Mouse (Mus musculus) midbrain, embryonic 11.5 days (tissue): Measurements from ENCODE around the gene Wdr46. TPM values are rescaled to one million over a fixed set of nuclear protein-coding genes. Genes with fewer than 3 reads are reported as not detected.
"Not testable (repeated sequence)": the region's sequence is repeated elsewhere in the genome, so short reads cannot be mapped to it uniquely, and the experiment has no call there.

ENCODE experiments used
- ATAC-seq: fragments of 200-750 bp; cut with Nextera tagmentation; 2 replicates; pipeline ENCODE4 v1.8.0; 2017; ENCODE audit warnings: moderate TSS enrichment, moderate library complexity; ENCODE audit not compliant: low FRiP score
- DNase-seq: peaks from one replicate; pipeline ENCODE4 v3.0.0; 2015; ENCODE audit warnings: low spot score; ENCODE audit errors: missing footprints
- H3K27ac ChIP-seq: fragments of 300-500 bp; sonication (generic); 2 replicates; pipeline ENCODE4 v1.5.1; 2014; ENCODE audit warnings: low read depth, low read length
- H3K27me3 ChIP-seq: fragments of 300-500 bp; sonication (generic); 2 replicates; pipeline ENCODE4 v1.6.1; 2014; ENCODE audit warnings: mild to moderate bottlenecking, low read length, moderate library complexity, mixed read lengths; ENCODE audit not compliant: control insufficient read depth, insufficient read depth
- H3K36me3 ChIP-seq: fragments of 300-500 bp; sonication (generic); 2 replicates; pipeline ENCODE4 v1.6.1; 2014; ENCODE audit warnings: mild to moderate bottlenecking, low read length, moderate library complexity, mixed read lengths; ENCODE audit not compliant: control insufficient read depth, insufficient read depth
- H3K4me1 ChIP-seq: fragments of 300-500 bp; sonication (generic); 2 replicates; pipeline ENCODE4 v1.6.1; 2014; ENCODE audit warnings: low read length; ENCODE audit not compliant: control insufficient read depth, insufficient read depth
- H3K4me2 ChIP-seq: fragments of 300-500 bp; sonication (generic); 2 replicates; pipeline ENCODE4 v1.6.1; 2014; ENCODE audit warnings: mild to moderate bottlenecking, moderate library complexity
- H3K4me3 ChIP-seq: fragments of 300-500 bp; sonication (generic); 2 replicates; pipeline ENCODE4 v1.5.1; 2014; ENCODE audit warnings: low read depth, low read length
- H3K9ac ChIP-seq: fragments of 300-500 bp; sonication (generic); 2 replicates; pipeline ENCODE4 v1.6.1; 2014; ENCODE audit warnings: low read length
- H3K9me3 ChIP-seq: fragments of 300-500 bp; sonication (generic); 2 replicates; pipeline ENCODE4 v1.6.1; 2016; ENCODE audit warnings: low read length; ENCODE audit not compliant: control insufficient read depth
- WGBS: fragments of 180-500 bp; shearing (Covaris S2); extraction: QIAGEN DNeasy Blood & Tissue Kit; methylation state at CpG from one replicate; pipeline ENCODE4 v1.1.7; 2014; 5-methylcytosine and 5-hydroxymethylcytosine counted together
- polyA plus RNA-seq: library from polyadenylated mRNA; unstranded; fragments of >200 nt; fragmentation: Nextera tagmentation; extraction: Ambion mirVana; gene quantifications from 2 replicates; pipeline ENCODE4 v1.2.1, GENCODE M21; 2014

Gene Wdr46
- polyA plus RNA-seq, 1 experiment from 2014 or later, result 27.4 TPM

DNA sequence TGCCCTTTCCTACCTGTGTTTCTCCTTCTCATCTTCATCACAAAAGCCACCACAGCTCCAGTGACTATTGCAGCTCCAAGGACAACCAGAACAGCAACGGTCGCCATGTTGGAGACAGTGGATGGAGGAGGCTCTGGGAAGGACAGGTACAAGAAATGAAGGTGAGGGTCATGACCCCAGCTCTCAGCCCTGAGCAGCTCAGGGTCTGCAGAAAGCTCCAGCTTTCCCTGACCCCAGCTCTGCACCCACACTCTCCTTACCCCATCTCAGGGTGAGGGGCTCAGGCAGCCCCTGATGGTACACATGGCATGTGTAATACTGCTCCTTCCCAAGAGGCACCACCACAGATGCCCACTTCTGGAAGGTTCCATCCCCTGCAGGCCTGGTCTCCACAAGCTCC, 56.6 kb downstream of the Wdr46 start:
- DNase-seq, H3K36me3 ChIP-seq, H3K4me3 ChIP-seq, H3K4me2 ChIP-seq, H3K4me1 ChIP-seq, H3K27ac ChIP-seq, H3K9ac ChIP-seq, H3K9me3 ChIP-seq, ATAC-seq: not testable (repeated sequence)
- WGBS, result 85% methylated on average over 2 of the region's 2 CpGs
- peaks cover 12% of the 10 kb centered on the region for H3K27me3 ChIP-seq

DNA sequence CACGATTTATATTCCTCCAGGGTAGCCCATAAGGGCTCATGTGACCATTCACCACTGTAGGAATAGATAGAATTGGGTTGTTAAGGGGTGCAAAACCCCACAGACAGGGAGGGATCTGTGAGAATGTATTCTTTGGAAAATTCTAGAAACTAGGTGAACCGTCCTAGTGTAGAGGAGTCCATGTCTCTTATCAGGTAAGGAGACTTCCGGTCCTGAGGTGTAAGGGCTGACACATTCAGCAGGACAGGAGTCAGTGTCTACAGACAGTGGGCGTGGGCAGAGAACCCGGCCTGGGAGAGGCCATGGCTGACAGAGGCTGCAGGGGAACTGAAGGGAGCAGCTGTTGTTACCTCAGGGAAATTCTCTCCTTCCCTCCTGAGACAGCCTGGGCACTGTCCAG, 58.2 kb downstream of the Wdr46 start:
- peaks cover 12% of the 10 kb centered on the region for H3K27me3 ChIP-seq

More for the DNA sequence above, 58.2 kb downstream of the Wdr46 start:
- not testable (repeated sequence) for H3K4me1 ChIP-seq, H3K36me3 ChIP-seq, H3K4me2 ChIP-seq, ATAC-seq, H3K27ac ChIP-seq, H3K4me3 ChIP-seq, H3K9ac ChIP-seq, H3K9me3 ChIP-seq
- 66% methylated on average over 5 of the region's 5 CpGs for WGBS
- DNase-seq, result peak; percentile 87

Other genes starting within 250 kb of the Wdr46 start
- 37.3 and 39.0 TPM in 2 replicates for gene March2, start 222.0 kb upstream of the Wdr46 start, polyA plus RNA-seq
- gene Rab11b, start 180.1 kb upstream of the Wdr46 start, polyA plus RNA-seq, result 295 and 314 TPM in 2 replicates
- 20.6 and 21.4 TPM in 2 replicates for gene Angptl4, start 158.8 kb upstream of the Wdr46 start, polyA plus RNA-seq
- 18.3 and 23.9 TPM in 2 replicates for gene Kank3, start 130.1 kb upstream of the Wdr46 start, polyA plus RNA-seq
- gene Rps28, start 116.1 kb upstream of the Wdr46 start, polyA plus RNA-seq, result 748 and 845 TPM in 2 replicates
- gene Ndufa7, start 116.1 kb upstream of the Wdr46 start, polyA plus RNA-seq, result 408 and 456 TPM in 2 replicates
- 67.5 and 70.5 TPM in 2 replicates for gene Cd320, start 97.6 kb upstream of the Wdr46 start, polyA plus RNA-seq
- not detected in 2 replicates for gene Gm7029, start 66.8 kb upstream of the Wdr46 start, polyA plus RNA-seq
- 8.1 and 11.4 TPM in 2 replicates for gene Kifc1, start 50.0 kb upstream of the Wdr46 start, polyA plus RNA-seq
- gene Platr17, start 35.5 kb upstream of the Wdr46 start, polyA plus RNA-seq, result 0.22 TPM in 1 of 2 replicates, not detected in the other
- 59.5 and 60.4 TPM in 2 replicates for gene Daxx, start 31.2 kb upstream of the Wdr46 start, polyA plus RNA-seq
- 13.6 and 14.8 TPM in 2 replicates for gene Tapbp, start 24.8 kb upstream of the Wdr46 start, polyA plus RNA-seq
- 8.0 and 9.4 TPM in 2 replicates for gene Zbtb22, start 24.8 kb upstream of the Wdr46 start, polyA plus RNA-seq
- gene Rgl2, start 11.1 kb upstream of the Wdr46 start, polyA plus RNA-seq, result 29.3 and 33.6 TPM in 2 replicates
- gene Pfdn6, start 317 bp upstream of the Wdr46 start, polyA plus RNA-seq, result 206 and 208 TPM in 2 replicates
- 3.4 and 4.2 TPM in 2 replicates for gene B3galt4, start 10.8 kb downstream of the Wdr46 start, polyA plus RNA-seq
- 36.3 and 36.5 TPM in 2 replicates for gene Vps52, start 15.2 kb downstream of the Wdr46 start, polyA plus RNA-seq
- gene Rps18, start 15.3 kb downstream of the Wdr46 start, polyA plus RNA-seq, result 1,159 and 1,302 TPM in 2 replicates
- 30.0 and 37.2 TPM in 2 replicates for gene H2-K1, start 59.7 kb downstream of the Wdr46 start, polyA plus RNA-seq
- gene Ring1, start 84.0 kb downstream of the Wdr46 start, polyA plus RNA-seq, result 5.5 and 7.1 TPM in 2 replicates
- 95.4 and 99.0 TPM in 2 replicates for gene H2-Ke6, start 87.4 kb downstream of the Wdr46 start, polyA plus RNA-seq
- 85.1 and 97.4 TPM in 2 replicates for gene Slc39a7, start 91.0 kb downstream of the Wdr46 start, polyA plus RNA-seq
- gene Rxrb, start 91.2 kb downstream of the Wdr46 start, polyA plus RNA-seq, result 17.2 and 17.9 TPM in 2 replicates
- gene Col11a2, start 98.8 kb downstream of the Wdr46 start, polyA plus RNA-seq, result 0.52 and 1.4 TPM in 2 replicates
- 0.19 and 0.33 TPM in 2 replicates for gene H2-Oa, start 151.7 kb downstream of the Wdr46 start, polyA plus RNA-seq
- 8.0 and 9.5 TPM in 2 replicates for gene H2-DMa, start 178.9 kb downstream of the Wdr46 start, polyA plus RNA-seq
- 98.7 and 99.2 TPM in 2 replicates for gene Brd2, start 182.0 kb downstream of the Wdr46 start, polyA plus RNA-seq
- gene H2-DMb2, start 202.6 kb downstream of the Wdr46 start, polyA plus RNA-seq, result not detected in 2 replicates
- gene H2-DMb1, start 212.4 kb downstream of the Wdr46 start, polyA plus RNA-seq, result 0.25 and 0.38 TPM in 2 replicates
- 0.77 and 1.7 TPM in 2 replicates for gene Tap1, start 246.9 kb downstream of the Wdr46 start, polyA plus RNA-seq
- gene Psmb9, start 247.1 kb downstream of the Wdr46 start, polyA plus RNA-seq, result 1.0 and 1.3 TPM in 2 replicates